Mouse (Mus musculus) liver, embryonic 14.5 days (tissue): ENCODE results near the gene Hist4h4. TPM values are rescaled to one million over a fixed set of nuclear protein-coding genes. Genes with fewer than 3 reads are reported as not detected.

Source experiments
- ATAC-seq: fragments of 200-750 bp; cut with Nextera tagmentation; 2 replicates; pipeline ENCODE4 v1.8.0; 2017; ENCODE audit warnings: moderate number of reproducible peaks, mild to moderate bottlenecking, moderate library complexity; ENCODE audit not compliant: insufficient read depth
- DNase-seq, 3 experiments: peaks; one replicate each; pipeline ENCODE4 v3.0.0-alpha.2; 2012 to 2013; ENCODE audit warnings: low read depth in 3 of 3, low spot score in 3 of 3
- H3K27ac ChIP-seq: fragments of 300-500 bp; sonication (generic); 2 replicates; pipeline ENCODE4 v1.5.1; 2014; ENCODE audit warnings: moderate library complexity, mild to moderate bottlenecking, control low read depth, inconsistent platforms
- H3K27me3 ChIP-seq: fragments of 300-500 bp; sonication (generic); 2 replicates; pipeline ENCODE4 v1.6.1; 2014; ENCODE audit warnings: mild to moderate bottlenecking, low read length, moderate library complexity; ENCODE audit not compliant: control insufficient read depth, insufficient read depth
- H3K36me3 ChIP-seq: fragments of 300-500 bp; sonication (generic); replicated peaks from 2 replicates; pipeline ENCODE4 v1.6.1; 2014; ENCODE audit warnings: low read depth; ENCODE audit not compliant: control insufficient read depth, insufficient read depth
- H3K4me1 ChIP-seq, 2 experiments: fragments of 200-500 bp in 1 of 2; fragments of 300-500 bp in 1 of 2; sonication (generic) in 1 of 2; replicated peaks; 2 replicates each; pipeline ENCODE4 v1.6.1; 2012 to 2014; ENCODE audit warnings: antibody characterized with exemption in 1 of 2, inconsistent platforms in 1 of 2, low read length in 1 of 2; ENCODE audit not compliant: control insufficient read depth in 2 of 2, insufficient read depth in 2 of 2
- H3K4me2 ChIP-seq: fragments of 300-500 bp; sonication (generic); 2 replicates; pipeline ENCODE4 v1.6.1; 2014; ENCODE audit warnings: low read depth, mild to moderate bottlenecking, control low read depth, moderate library complexity
- H3K4me3 ChIP-seq, 2 experiments: fragments of 200-500 bp in 1 of 2; fragments of 300-500 bp in 1 of 2; sonication (generic) in 1 of 2; 2 replicates each; pipeline ENCODE4 v1.5.1; 2012 to 2014; ENCODE audit warnings: low read depth in 2 of 2, low read length in 2 of 2, mild to moderate bottlenecking in 2 of 2, control low read depth in 1 of 2, inconsistent platforms in 1 of 2, moderate library complexity in 1 of 2; ENCODE audit not compliant: insufficient read depth in 1 of 2
- H3K9ac ChIP-seq: fragments of 300-500 bp; sonication (generic); replicated peaks from 2 replicates; pipeline ENCODE4 v1.6.1; 2014; ENCODE audit warnings: mild to moderate bottlenecking, control low read depth, moderate library complexity
- H3K9me3 ChIP-seq: fragments of 300-500 bp; sonication (generic); 2 replicates; pipeline ENCODE4 v1.6.1; 2016; ENCODE audit warnings: low read length, mixed read lengths; ENCODE audit not compliant: control insufficient read depth
- CTCF ChIP-seq: IDR thresholded peaks from 2 replicates; pipeline ENCODE4 v1.5.1; 2016; ENCODE audit warnings: antibody characterized with exemption, low read depth, control low read depth
- EP300 ChIP-seq: IDR thresholded peaks from 2 replicates; pipeline ENCODE4 v1.6.1; 2016; ENCODE audit warnings: antibody characterized with exemption, low read depth
- WGBS: fragments of 180-500 bp; shearing (Covaris S2); extraction: QIAGEN DNeasy Blood & Tissue Kit; methylation state at CpG from one replicate; pipeline ENCODE4 v1.1.7; 2014; ENCODE audit not compliant: insufficient replicate concordance; 5-methylcytosine and 5-hydroxymethylcytosine counted together
- microRNA-seq: library from miRNA; unstranded; fragments of <30 nt; microRNA quantifications from one replicate; pipeline ENCODE4, GENCODE M21; 2016
- polyA plus RNA-seq, 2 experiments: library from polyadenylated mRNA; depleted of rRNA in 1 of 2; stranded (reverse) in 1 of 2; unstranded in 1 of 2; fragments of >200 nt; fragmentation: Nextera tagmentation in 1 of 2; extraction: Ambion mirVana in 1 of 2; gene quantifications; 2 replicates each; pipeline versions ENCODE4 v1.2.1 to v1.2.3; 2012 to 2014

Gene Hist4h4
- polyA plus RNA-seq, 2 experiments: 1.6 to 2.4 TPM

DNA sequence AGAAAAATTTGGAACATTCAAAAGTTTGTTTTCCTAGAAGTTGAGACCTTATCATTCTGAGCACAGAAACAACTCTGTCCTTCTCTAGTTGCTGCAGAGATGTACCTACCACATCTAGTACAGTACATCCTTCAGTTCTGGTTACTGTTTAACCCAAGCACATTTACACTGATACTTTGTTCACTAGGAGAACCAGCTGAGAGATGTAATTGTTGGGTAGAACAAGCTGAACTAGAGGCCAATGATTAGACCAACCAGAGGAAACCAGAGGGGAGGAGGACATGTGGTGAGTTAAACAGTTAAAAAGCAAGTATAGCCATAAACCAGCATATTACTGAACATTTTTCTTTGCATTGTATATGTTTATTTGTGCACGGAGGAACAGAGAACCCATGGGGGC is 27.8 kb downstream of the Hist4h4 start:
- no peaks in the 10 kb centered on the region; the same call in none of the 2 replicates for H3K27me3 ChIP-seq
- H3K4me1 ChIP-seq: no peaks in the 10 kb centered on the region
- WGBS: 63% methylated on average over 1 of the region's 1 CpGs
- no peak overlapping the region for H3K27ac ChIP-seq
- H3K9me3 ChIP-seq: no peaks in the 10 kb centered on the region
- TF ChIP-seq EP300 (no peak), CTCF (no peak)
- no peaks in the 10 kb centered on the region for H3K36me3 ChIP-seq
- no peak for DNase-seq
- H3K9ac ChIP-seq: no peak overlapping the region
- ATAC-seq: no peak
- no peak overlapping the region for H3K4me2 ChIP-seq
- H3K4me3 ChIP-seq: no peak overlapping the region

DNA sequence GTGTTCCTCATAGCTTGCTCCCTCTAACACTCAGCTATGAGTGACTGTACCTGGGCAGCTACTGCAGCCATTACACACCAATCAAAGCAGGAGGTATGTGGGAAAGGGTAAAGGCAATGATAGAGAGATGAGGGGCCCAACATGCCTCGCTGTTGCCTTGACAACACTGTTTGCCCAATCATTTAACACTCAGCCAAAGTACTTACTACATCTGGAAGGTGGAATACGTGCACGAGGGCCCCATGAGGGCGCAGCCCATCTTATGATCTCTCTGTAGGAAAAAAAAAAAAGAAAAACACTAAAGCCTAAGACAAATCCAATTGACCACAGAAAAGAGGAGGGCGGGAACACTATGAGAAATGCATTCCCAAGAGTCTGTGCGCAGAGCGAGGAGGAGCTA is 34.4 kb downstream of the Hist4h4 start:
- Histone ChIP-seq H3K9ac (no peak overlapping the region), H3K4me1 (no peaks in the 10 kb centered on the region), H3K27ac (no peak overlapping the region), H3K4me2 (no peak overlapping the region), H3K9me3 (no peaks in the 10 kb centered on the region), H3K36me3 (no peaks in the 10 kb centered on the region), H3K27me3 (no peaks in the 10 kb centered on the region; the same call in 1 of the 2 replicates), H3K4me3 (no peak overlapping the region)
- DNase-seq (no peak), ATAC-seq (no peak)
- TF ChIP-seq CTCF: no peak
- TF ChIP-seq EP300: no peak
- 64% methylated on average over 7 of the region's 7 CpGs for WGBS

DNA sequence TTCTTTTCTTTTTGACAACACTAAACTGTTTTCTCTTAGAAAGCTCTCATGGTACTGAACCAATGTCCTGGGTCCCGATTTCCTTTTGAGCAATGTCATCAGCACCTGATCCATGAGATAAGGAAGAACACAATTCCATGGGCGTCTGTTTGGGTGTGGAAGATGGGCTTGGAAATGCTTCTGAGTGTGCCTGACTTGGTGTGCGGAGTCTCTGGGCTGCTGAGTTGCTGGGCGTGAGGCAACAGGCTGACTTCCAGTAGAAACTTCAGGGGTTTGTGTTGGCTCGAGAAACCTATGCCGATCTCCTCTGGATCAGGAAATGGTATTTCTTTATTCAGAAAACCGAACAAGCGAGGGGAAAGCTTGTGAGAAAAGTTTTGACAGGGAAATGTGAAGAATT is 35.1 kb downstream of the Hist4h4 start:
- TF ChIP-seq CTCF: no peak
- TF ChIP-seq EP300: no peak
- ATAC-seq (no peak), DNase-seq (no peak)
- Histone ChIP-seq H3K9ac (no peak overlapping the region), H3K36me3 (no peaks in the 10 kb centered on the region), H3K27me3 (no peaks in the 10 kb centered on the region; the same call in 1 of the 2 replicates), H3K4me1 (no peaks in the 10 kb centered on the region), H3K4me2 (no peak overlapping the region), H3K27ac (no peak overlapping the region), H3K9me3 (no peaks in the 10 kb centered on the region), H3K4me3 (no peak overlapping the region)
- 58% methylated on average over 8 of the region's 8 CpGs for WGBS

DNA sequence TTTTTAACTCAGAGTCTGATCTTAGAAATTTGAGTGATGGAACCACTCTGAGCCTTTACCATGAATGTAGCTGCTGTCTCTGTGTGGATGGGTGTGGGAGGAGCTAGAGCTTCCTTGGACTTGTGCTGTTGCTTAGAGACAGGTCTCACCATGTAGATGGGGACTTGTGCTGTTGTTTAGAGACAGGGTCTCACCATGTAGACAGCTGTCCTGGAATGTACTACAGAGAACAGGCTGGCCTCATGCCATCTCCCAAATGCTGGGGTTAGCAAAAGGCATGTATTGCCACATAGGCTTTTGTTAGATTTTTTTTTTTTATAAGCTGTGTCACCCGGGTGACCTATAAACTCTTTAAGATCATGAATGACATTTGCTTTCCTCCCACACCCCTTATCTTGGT is 40.3 kb downstream of the Hist4h4 start:
- Histone ChIP-seq H3K9me3 (no peaks in the 10 kb centered on the region), H3K4me1 (no peaks in the 10 kb centered on the region; a peak in 1 of 4 replicates), H3K9ac (no peak overlapping the region), H3K27ac (no peak overlapping the region), H3K27me3 (no peaks in the 10 kb centered on the region), H3K36me3 (no peaks in the 10 kb centered on the region), H3K4me2 (no peak overlapping the region), H3K4me3 (no peak overlapping the region)
- DNase-seq (no peak), ATAC-seq (no peak)
- TF ChIP-seq EP300 (no peak), CTCF (no peak)
- 23% methylated on average over 1 of the region's 1 CpGs for WGBS

Small RNAs within 50 kb of the gene (microRNA-seq; reads per million reads assigned to microRNA genes)
- gene Gm44364: not detected

Other genes with a start within 250 kb of the Hist4h4 start
- 2.5 and 3.9 TPM in 2 replicates for gene Plbd1, start 142.5 kb downstream of the Hist4h4 start, polyA plus RNA-seq (2012; rRNA removed)
- gene Plbd1, start 142.5 kb downstream of the Hist4h4 start, polyA plus RNA-seq (2014; fragmentation: Nextera tagmentation; extraction: Ambion mirVana): 5.9 and 7.6 TPM in 2 replicates
- gene Gucy2c, start 22.6 kb downstream of the Hist4h4 start, polyA plus RNA-seq (2012; rRNA removed): 0.08 and 0.11 TPM in 2 replicates
- gene Gucy2c, start 22.6 kb downstream of the Hist4h4 start, polyA plus RNA-seq (2014; fragmentation: Nextera tagmentation; extraction: Ambion mirVana): 0.06 and 0.10 TPM in 2 replicates
- 62.4 and 112 TPM in 2 replicates for gene H2afj, start 3.8 kb upstream of the Hist4h4 start, polyA plus RNA-seq (2012; rRNA removed)
- 130 and 133 TPM in 2 replicates for gene H2afj, start 3.8 kb upstream of the Hist4h4 start, polyA plus RNA-seq (2014; fragmentation: Nextera tagmentation; extraction: Ambion mirVana)
- gene BC049715, start 23.2 kb upstream of the Hist4h4 start, polyA plus RNA-seq (2012; rRNA removed): 0.13 and 0.73 TPM in 2 replicates
- gene BC049715, start 23.2 kb upstream of the Hist4h4 start, polyA plus RNA-seq (2014; fragmentation: Nextera tagmentation; extraction: Ambion mirVana): 0.57 and 0.71 TPM in 2 replicates
- 27.1 and 37.6 TPM in 2 replicates for gene Wbp11, start 23.8 kb upstream of the Hist4h4 start, polyA plus RNA-seq (2012; rRNA removed)
- gene Wbp11, start 23.8 kb upstream of the Hist4h4 start, polyA plus RNA-seq (2014; fragmentation: Nextera tagmentation; extraction: Ambion mirVana): 51.3 and 59.3 TPM in 2 replicates
- 0.11 and 0.18 TPM in 2 replicates for gene Smco3, start 31.0 kb upstream of the Hist4h4 start, polyA plus RNA-seq (2012; rRNA removed)
- gene Smco3, start 31.0 kb upstream of the Hist4h4 start, polyA plus RNA-seq (2014; fragmentation: Nextera tagmentation; extraction: Ambion mirVana): 0.15 TPM in 1 of 2 replicates, not detected in the other
- 17.8 and 23.3 TPM in 2 replicates for gene Art4, start 53.3 kb upstream of the Hist4h4 start, polyA plus RNA-seq (2012; rRNA removed)
- 20.3 and 22.6 TPM in 2 replicates for gene Art4, start 53.3 kb upstream of the Hist4h4 start, polyA plus RNA-seq (2014; fragmentation: Nextera tagmentation; extraction: Ambion mirVana)
- gene Mgp, start 71.4 kb upstream of the Hist4h4 start, polyA plus RNA-seq (2012; rRNA removed): 0.88 and 1.6 TPM in 2 replicates
- 0.96 and 1.2 TPM in 2 replicates for gene Mgp, start 71.4 kb upstream of the Hist4h4 start, polyA plus RNA-seq (2014; fragmentation: Nextera tagmentation; extraction: Ambion mirVana)
- gene Erp27, start 117.8 kb upstream of the Hist4h4 start, polyA plus RNA-seq (2012; rRNA removed): 0.06 and 0.08 TPM in 2 replicates
- 0.09 TPM in 1 of 2 replicates, not detected in the other for gene Erp27, start 117.8 kb upstream of the Hist4h4 start, polyA plus RNA-seq (2014; fragmentation: Nextera tagmentation; extraction: Ambion mirVana)
- gene Pde6h, start 119.4 kb upstream of the Hist4h4 start, polyA plus RNA-seq (2012; rRNA removed): 0.01 TPM in 1 of 2 replicates, not detected in the other
- gene Pde6h, start 119.4 kb upstream of the Hist4h4 start, polyA plus RNA-seq (2014; fragmentation: Nextera tagmentation; extraction: Ambion mirVana): not detected in 2 replicates
- 79.4 and 84.5 TPM in 2 replicates for gene Arhgdib, start 137.5 kb upstream of the Hist4h4 start, polyA plus RNA-seq (2012; rRNA removed)
- 108 and 122 TPM in 2 replicates for gene Arhgdib, start 137.5 kb upstream of the Hist4h4 start, polyA plus RNA-seq (2014; fragmentation: Nextera tagmentation; extraction: Ambion mirVana)